Mouse (Mus musculus) intestine, embryonic 14.5 days (tissue): ENCODE data around the gene Aspdh. TPM values are rescaled to one million over a fixed set of nuclear protein-coding genes. Genes with fewer than 3 reads are reported as not detected.

Experiments used
- ATAC-seq: fragments of 200-750 bp; cut with Nextera tagmentation; replicated peaks from 2 replicates; pipeline ENCODE4 v1.8.0; 2017; ENCODE audit warnings: low read depth, moderate number of reproducible peaks, moderate TSS enrichment, moderate library complexity; ENCODE audit not compliant: low FRiP score, low TSS enrichment
- DNase-seq: peaks from one replicate; pipeline ENCODE4 v3.0.0-alpha.2; 2018; ENCODE audit warnings: low spot score
- H3K27ac ChIP-seq: fragments of 300-500 bp; sonication (generic); 2 replicates; pipeline ENCODE4 v1.5.1; 2014; ENCODE audit warnings: low read depth, mild to moderate bottlenecking, control low read depth
- H3K27me3 ChIP-seq: fragments of 300-500 bp; sonication (generic); replicated peaks from 2 replicates; pipeline ENCODE4 v1.6.1; 2014; ENCODE audit warnings: low read length, control low read depth; ENCODE audit not compliant: control insufficient read depth, insufficient read depth
- H3K36me3 ChIP-seq: fragments of 300-500 bp; sonication (generic); 2 replicates; pipeline ENCODE4 v1.6.1; 2014; ENCODE audit warnings: low read length, control low read depth; ENCODE audit not compliant: control insufficient read depth, insufficient read depth
- H3K4me1 ChIP-seq: fragments of 300-500 bp; sonication (generic); replicated peaks from 2 replicates; pipeline ENCODE4 v1.6.1; 2014; ENCODE audit warnings: low read length, control low read depth, mixed read lengths; ENCODE audit not compliant: control insufficient read depth, insufficient read depth
- H3K4me2 ChIP-seq: fragments of 300-500 bp; sonication (generic); 2 replicates; pipeline ENCODE4 v1.6.1; 2014; ENCODE audit warnings: low read length
- H3K4me3 ChIP-seq: fragments of 300-500 bp; sonication (generic); 2 replicates; pipeline ENCODE4 v1.5.1; 2014; ENCODE audit warnings: low read depth, low read length, control low read depth, mixed read lengths
- H3K9ac ChIP-seq: fragments of 300-500 bp; sonication (generic); 2 replicates; pipeline ENCODE4 v1.6.1; 2014; ENCODE audit warnings: mild to moderate bottlenecking, low read length
- H3K9me3 ChIP-seq: fragments of 300-500 bp; sonication (generic); 2 replicates; pipeline ENCODE4 v1.6.1; 2016; ENCODE audit warnings: low read length, control low read depth; ENCODE audit not compliant: control insufficient read depth
- WGBS: fragments of 180-500 bp; shearing (Covaris S2); extraction: QIAGEN DNeasy Blood & Tissue Kit; methylation state at CpG from one replicate; pipeline ENCODE4 v1.1.7; 2014; 5-methylcytosine and 5-hydroxymethylcytosine counted together
- polyA plus RNA-seq: library from polyadenylated mRNA; unstranded; fragments of >200 nt; fragmentation: Nextera tagmentation; extraction: Ambion mirVana; gene quantifications from 2 replicates; pipeline ENCODE4 v1.2.1, GENCODE M21; 2014

Gene Aspdh
- polyA plus RNA-seq, 1 experiment from 2014 or later: not detected

DNA sequence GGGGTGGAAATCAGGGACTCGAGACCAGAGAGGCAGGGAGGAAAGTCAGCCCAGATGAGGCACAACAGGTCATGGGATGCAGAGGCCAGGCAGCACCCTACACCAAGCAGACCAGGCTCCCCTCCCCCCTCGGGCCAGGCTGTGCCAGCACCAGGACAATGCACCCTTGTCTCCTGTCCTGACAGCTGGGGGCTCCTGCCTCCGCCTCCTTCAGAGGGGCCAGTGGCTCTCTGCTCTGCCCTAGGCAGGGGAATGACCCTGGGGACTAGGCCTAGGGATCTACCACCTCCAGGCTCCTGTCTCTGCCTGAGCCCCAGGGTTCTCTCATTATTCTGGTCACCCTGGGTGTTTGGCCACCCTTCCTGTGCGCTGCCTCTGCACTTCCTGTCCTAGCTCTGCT, 9.2 kb downstream of the Aspdh start:
- 0 out of 2 replicates have a peak overlapping the region, but pooled peaks have one; percentile 13 for H3K9ac ChIP-seq
- H3K9me3 ChIP-seq: no peaks in the 10 kb centered on the region
- H3K27me3 ChIP-seq: peaks cover 37% of the 10 kb centered on the region
- 17% methylated on average over 4 of the region's 4 CpGs for WGBS
- H3K27ac ChIP-seq: peak overlapping the region; percentile 34; the same call in 1 of the 2 replicates
- no peak overlapping the region for H3K4me2 ChIP-seq
- no peaks in the 10 kb centered on the region for H3K36me3 ChIP-seq
- no peak for DNase-seq
- peaks cover 3% of the 10 kb centered on the region; the same call in 1 of the 2 replicates for H3K4me1 ChIP-seq
- peak; percentile 71 for ATAC-seq
- no peak overlapping the region for H3K4me3 ChIP-seq

DNA sequence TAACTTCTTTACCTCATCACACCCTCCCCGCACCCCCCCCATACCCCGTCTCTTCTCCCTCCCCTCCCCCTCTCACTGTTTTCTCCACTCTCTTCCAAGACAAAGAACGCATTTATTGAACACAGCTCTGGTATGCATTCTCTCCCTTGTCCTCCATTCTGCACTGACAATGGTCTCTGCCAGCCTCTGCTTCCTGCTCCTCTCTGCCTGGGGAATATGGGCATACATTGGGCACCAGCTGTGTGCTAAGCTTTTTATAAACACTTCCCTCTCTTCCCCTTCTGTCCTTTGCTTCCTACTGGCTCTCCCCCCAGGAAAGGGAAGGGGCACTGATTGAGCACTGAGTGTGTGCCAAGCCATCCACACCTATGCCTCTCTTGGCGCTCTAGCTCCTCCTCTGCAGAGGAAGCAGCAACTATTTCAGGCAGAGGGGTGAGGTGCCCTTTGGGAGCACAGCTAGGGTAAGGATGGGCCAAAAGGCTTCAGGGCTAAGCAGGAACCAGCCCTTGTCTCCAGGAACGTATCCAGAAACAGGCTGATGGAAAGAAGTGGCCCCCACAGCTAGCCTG, 9.9 kb downstream of the Aspdh start:
- 37% methylated on average over 5 of the region's 5 CpGs for WGBS
- peak overlapping the region; percentile 34; the same call in 1 of the 2 replicates for H3K27ac ChIP-seq

DNA sequence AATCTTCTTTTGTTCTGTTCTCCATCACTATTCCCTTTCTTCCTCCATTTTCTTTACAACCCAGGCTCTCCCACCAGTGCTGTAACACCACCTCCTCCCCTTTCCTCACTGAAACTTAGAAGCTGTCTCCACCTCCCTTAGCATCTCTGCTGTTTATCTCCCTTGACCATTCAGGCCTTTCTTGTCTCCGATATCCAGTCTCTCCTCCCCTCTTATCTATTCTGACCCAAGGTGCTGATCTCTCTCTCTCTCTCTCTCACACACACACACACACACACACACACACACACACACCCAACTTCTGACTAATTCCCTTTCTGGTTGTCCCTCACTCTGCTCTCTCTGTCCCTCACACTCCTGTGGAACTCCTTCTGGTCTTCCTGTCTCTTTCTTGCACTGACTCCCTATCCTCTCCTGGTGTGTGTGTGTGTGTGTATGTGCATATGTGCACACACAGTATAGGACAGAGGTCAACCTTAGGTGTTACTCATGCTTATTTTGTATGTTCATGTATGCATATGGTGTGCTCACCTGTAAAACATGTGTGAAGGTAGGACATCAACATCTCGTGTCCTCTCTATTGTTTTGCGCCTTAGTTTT, 17.7 kb downstream of the Aspdh start:
- H3K27me3 ChIP-seq: peaks cover 30% of the 10 kb centered on the region
- H3K4me2 ChIP-seq: no peak overlapping the region
- no peak overlapping the region for H3K9ac ChIP-seq
- H3K27ac ChIP-seq: no peak overlapping the region
- no peaks in the 10 kb centered on the region for H3K4me1 ChIP-seq
- ATAC-seq: no peak
- no peak for DNase-seq
- H3K9me3 ChIP-seq: no peaks in the 10 kb centered on the region
- WGBS: 63% methylated on average over 3 of the region's 3 CpGs
- no peaks in the 10 kb centered on the region for H3K36me3 ChIP-seq
- no peak overlapping the region for H3K4me3 ChIP-seq

More for the DNA sequence above, 9.9 kb downstream of the Aspdh start:
- ATAC-seq (no peak), DNase-seq (no peak)
- no peaks in the 10 kb centered on the region for H3K9me3 ChIP-seq
- no peak overlapping the region for H3K4me3 ChIP-seq
- H3K27me3 ChIP-seq: peaks cover 40% of the 10 kb centered on the region
- no peak overlapping the region for H3K9ac ChIP-seq
- H3K36me3 ChIP-seq: no peaks in the 10 kb centered on the region
- no peak overlapping the region for H3K4me2 ChIP-seq
- peaks cover 3% of the 10 kb centered on the region; the same call in 1 of the 2 replicates for H3K4me1 ChIP-seq

DNA sequence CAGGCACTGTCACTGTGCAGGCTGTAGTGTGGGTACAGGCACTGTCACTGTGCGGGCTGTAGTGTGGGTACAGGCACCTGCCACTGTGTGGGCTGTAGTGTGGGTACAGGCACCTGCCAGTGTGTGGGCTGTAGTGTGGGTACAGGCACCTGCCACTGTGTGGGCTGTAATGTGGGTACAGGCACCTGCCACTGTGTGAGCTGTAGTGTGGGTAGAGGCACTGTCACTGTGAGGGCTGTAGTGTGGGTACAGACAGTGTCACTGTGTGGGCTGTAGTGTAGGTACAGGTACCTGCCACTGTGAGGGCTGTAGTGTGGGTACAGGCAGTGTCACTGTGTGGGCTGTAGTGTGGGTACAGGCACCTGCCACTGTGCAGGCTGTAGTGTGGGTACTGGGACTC, 18.9 kb downstream of the Aspdh start:
- no peaks in the 10 kb centered on the region for H3K9me3 ChIP-seq
- no peak overlapping the region for H3K9ac ChIP-seq
- H3K4me1 ChIP-seq: no peaks in the 10 kb centered on the region
- DNase-seq (no peak), ATAC-seq (no peak)
- H3K27ac ChIP-seq: no peak overlapping the region
- no peak overlapping the region for H3K4me2 ChIP-seq
- no peak overlapping the region for H3K4me3 ChIP-seq
- H3K27me3 ChIP-seq: peaks cover 22% of the 10 kb centered on the region
- 100% methylated on average over 1 of the region's 1 CpGs for WGBS
- H3K36me3 ChIP-seq: peaks cover 8% of the 10 kb centered on the region

DNA sequence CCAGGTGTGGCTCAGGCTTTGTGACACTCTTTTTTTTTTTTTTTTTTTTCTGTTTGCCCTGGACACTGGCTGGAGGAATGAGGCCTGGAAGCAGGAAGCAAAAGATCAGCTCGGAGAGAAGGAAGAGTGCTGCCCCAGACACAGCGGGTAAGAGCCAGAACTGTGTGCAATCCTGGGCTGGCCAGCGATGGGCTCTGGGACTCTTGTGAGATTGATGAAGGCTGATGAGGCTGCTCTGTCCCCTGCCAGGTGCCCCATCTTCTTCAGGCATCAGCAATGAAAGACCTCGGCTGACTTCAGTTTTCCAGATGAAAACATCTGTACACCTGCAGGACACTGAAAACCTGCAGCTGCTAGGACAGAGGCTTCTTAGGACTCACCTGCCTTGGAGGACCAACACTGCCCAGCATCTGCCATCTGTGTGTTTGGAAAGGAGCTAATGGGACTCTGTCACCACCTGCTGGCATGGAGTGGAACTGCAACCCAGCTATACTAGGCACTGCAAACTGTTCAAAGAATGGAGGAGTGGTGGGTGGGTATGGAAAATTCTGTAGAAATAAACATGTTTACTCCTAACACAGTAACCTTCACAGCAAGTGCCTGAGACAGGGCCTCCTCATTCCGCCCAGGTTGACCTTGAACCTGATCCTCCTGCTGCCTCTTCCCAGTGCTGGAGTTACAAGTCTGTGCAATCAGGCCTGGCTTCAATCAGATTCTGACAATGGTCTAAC, 19.8 kb downstream of the Aspdh start:
- 33% methylated on average over 5 of the region's 5 CpGs for WGBS
- no peak overlapping the region for H3K4me2 ChIP-seq
- peaks cover 12% of the 10 kb centered on the region for H3K36me3 ChIP-seq
- peak; percentile 91 for DNase-seq
- peaks cover 17% of the 10 kb centered on the region for H3K27me3 ChIP-seq
- peak; percentile 78 for ATAC-seq
- H3K4me1 ChIP-seq: no peaks in the 10 kb centered on the region
- no peak overlapping the region for H3K4me3 ChIP-seq
- no peak overlapping the region for H3K9ac ChIP-seq
- no peak overlapping the region for H3K27ac ChIP-seq
- no peaks in the 10 kb centered on the region for H3K9me3 ChIP-seq

DNA sequence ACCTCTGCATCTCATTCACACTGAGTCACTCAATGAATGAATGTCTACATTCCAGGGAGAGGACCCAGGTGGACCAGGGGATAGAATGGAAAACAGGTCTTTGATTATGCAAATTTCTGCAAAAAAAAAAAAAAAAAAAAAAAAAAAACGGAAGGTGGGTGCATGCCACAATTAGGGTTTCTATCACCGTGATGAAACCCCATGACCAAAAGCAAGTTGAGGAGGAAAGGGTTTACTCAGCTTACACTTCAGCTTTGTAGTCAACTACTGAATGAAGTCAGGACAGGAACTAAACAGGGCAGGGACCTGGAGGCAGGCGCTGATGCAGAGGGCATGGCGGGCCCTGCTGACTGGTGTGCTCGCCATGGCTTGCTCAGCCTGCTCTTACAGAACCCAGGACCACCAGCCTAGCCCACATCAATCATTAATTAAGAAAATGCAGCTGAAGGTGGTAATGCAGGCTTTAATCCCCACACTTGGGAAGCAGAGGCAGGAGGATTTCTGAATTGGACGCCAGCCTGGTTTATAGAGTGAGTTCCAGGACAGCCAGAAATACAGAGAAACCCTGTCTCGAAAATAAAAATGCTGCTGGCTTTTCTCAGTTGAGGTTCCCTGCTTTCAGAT, 20.5 kb downstream of the Aspdh start:
- Histone ChIP-seq H3K27ac (no peak overlapping the region), H3K9me3 (no peaks in the 10 kb centered on the region), H3K9ac (no peak overlapping the region), H3K4me1 (no peaks in the 10 kb centered on the region), H3K4me3 (no peak overlapping the region), H3K36me3 (peaks cover 19% of the 10 kb centered on the region), H3K4me2 (no peak overlapping the region), H3K27me3 (peaks cover 14% of the 10 kb centered on the region)
- 74% methylated on average over 7 of the region's 7 CpGs for WGBS
- no peak for DNase-seq
- no peak for ATAC-seq

DNA sequence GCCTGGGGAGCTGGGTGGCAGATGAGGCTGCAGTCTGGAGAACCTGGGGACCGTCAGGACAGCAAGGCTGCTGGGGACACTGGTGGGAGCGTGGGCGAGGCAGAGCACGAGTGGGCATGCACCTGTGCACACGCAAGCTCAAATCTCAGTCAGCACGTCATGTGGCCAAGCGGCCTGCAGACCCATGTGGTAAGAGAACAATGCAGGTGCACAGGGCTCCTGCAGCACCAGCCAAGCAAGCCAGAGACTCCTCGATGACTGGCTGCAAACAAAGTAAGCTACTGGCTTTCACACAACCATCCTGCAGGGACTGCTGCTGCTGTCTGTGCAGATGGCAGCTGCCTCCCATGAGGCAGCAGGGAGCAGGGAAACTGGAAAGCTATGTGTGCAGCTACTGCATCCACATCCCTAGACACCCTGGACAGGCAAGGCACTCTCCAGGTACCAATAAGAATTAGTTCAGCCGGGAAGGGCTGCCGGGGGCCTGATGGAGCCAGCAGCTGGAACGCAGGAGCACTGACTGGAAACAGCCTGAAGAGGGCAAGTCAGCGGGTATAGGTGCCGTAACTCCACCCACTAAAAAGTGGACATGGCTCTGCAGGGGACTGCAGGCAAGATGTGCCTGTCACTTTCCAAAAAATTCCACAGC, 21.9 kb downstream of the Aspdh start:
- Histone ChIP-seq H3K9ac (no peak overlapping the region), H3K4me3 (no peak overlapping the region), H3K27me3 (peaks cover 4% of the 10 kb centered on the region; the same call in 1 of the 2 replicates), H3K9me3 (no peaks in the 10 kb centered on the region), H3K4me1 (no peaks in the 10 kb centered on the region), H3K4me2 (no peak overlapping the region), H3K27ac (no peak overlapping the region), H3K36me3 (peaks cover 32% of the 10 kb centered on the region)
- ATAC-seq: no peak
- WGBS: 71% methylated on average over 13 of the region's 13 CpGs
- DNase-seq: no peak

DNA sequence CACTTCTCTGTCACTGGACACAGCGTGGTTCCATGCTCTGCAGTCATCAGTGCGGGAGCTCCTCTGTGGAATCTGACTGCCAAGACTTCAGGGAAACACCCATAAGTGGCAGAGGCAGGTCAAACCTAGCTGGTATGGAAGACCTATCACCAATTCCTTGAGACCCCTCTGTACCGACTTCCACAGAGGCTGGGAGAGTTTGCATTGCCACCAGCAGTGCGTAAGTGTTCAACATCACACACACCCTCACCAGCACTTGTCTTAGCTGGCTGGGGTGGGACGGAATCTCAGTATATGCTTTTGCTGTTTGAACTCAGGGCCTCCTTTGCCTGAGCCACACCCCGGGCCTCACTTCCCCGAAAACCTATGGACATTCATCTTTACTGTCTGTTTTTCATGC, 22.7 kb downstream of the Aspdh start:
- Histone ChIP-seq H3K9ac (no peak overlapping the region), H3K9me3 (no peaks in the 10 kb centered on the region), H3K4me1 (no peaks in the 10 kb centered on the region), H3K27ac (no peak overlapping the region), H3K36me3 (peaks cover 41% of the 10 kb centered on the region), H3K4me3 (no peak overlapping the region), H3K4me2 (no peak overlapping the region), H3K27me3 (no peaks in the 10 kb centered on the region)
- WGBS: 93% methylated on average over 7 of the region's 7 CpGs
- ATAC-seq (no peak), DNase-seq (no peak)
